Mouse (Mus musculus): ENCODE measurements around the gene Snu13. TPM values are rescaled to one million over a fixed set of nuclear protein-coding genes. Genes with fewer than 3 reads are reported as not detected.

Snu13 gene
- total RNA-seq, 2 experiments from 2014 or later, result 40.3 to 46.7 TPM

DNA sequence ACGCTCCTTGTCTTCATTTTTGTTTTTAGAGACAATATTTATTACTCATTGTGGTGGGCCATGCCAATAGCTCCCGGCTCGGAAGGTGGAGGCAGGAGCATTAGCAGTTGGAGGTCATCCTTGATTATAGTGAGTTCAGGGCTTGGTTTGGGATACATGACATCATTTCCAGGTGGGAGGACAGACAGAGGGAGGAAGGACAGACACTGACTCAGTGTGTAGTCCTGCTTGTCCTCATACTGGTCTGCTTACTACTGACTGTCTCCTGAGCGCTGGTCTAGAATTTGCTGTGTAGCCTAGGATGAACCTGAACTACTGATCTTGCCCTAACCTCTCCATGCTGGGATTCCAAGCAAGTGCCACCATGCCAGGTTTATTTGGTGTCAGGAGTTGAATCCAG lies 13.6 kb downstream of the Snu13 start, which contains the start of gene Desi1:
TSS of gene Desi1 (minus strand) at position 101 of the 400 bp plus-strand sequence.
- intact Hi-C loops (cut with DNase I; ENCODE audit: low total_unique reads), result no loop called here
- no peak for DNase-seq

DNA sequence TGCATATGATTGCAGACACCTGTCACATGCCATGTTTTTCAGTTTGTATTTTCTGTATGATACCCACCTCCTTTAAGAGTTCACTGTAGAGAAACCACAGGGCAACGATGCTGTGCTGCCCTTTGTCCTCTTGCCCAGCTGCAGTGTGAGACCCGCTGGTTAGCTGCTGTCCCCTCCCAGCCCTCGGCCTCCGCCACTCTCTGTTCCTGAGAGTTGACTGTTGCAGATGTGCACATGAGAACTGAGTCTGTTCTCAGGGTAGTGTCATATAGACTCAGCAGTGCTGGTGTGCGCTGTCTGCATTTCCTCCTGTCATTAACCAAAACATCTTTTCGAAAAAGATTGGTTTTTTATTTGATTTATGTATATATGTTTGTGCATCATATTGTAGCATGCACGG lies 15.0 kb downstream of the Snu13 start:
- DNase-seq, result no peak
- intact Hi-C loops (cut with DNase I; ENCODE audit: low total_unique reads), result no loop called here

DNA sequence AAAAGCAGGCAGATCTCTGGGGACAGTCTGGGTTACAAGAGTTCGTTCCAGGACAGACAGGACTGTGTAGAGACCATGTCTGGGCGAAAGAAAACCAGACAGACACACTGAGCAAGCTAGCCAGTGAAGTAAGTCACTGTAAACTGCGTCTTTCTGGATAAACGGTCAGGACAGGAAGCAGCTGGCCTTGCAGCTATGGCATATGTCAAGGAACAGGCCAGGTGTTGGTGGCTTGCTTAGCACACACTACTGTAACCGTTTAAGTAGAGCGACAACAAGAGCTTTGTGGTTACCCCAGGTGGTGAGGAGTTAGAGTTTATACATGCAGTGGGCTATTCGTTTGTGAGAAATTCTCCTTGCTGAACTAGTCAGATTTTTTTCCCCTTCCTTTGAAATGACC lies 19.7 kb downstream of the Snu13 start:
- intact Hi-C loops (cut with DNase I; ENCODE audit: low total_unique reads), result no loop called here

DNA sequence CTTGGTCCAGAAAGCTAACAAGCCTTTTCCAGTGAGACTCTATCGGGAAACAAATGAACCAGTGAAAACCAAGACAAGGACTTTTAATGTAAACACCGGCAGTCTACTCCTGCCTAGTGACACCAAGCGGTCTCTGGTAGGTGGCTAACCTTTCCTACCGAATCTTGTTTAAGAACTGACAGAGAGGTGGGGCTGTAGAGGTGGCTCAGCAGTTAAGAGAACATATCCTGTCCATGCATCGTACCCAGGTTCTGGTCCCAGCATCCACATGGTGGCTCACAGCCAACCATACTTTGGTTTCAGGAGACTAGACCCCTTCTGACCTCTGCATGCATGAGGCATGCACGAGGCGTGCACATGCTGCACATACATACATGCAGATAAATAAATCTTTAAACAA lies 20.1 kb downstream of the Snu13 start:
- no peak for DNase-seq
- intact Hi-C loops (cut with DNase I; ENCODE audit: low total_unique reads), result no loop called here

More for the DNA sequence above, 19.7 kb downstream of the Snu13 start:
- no peak for DNase-seq

DNA sequence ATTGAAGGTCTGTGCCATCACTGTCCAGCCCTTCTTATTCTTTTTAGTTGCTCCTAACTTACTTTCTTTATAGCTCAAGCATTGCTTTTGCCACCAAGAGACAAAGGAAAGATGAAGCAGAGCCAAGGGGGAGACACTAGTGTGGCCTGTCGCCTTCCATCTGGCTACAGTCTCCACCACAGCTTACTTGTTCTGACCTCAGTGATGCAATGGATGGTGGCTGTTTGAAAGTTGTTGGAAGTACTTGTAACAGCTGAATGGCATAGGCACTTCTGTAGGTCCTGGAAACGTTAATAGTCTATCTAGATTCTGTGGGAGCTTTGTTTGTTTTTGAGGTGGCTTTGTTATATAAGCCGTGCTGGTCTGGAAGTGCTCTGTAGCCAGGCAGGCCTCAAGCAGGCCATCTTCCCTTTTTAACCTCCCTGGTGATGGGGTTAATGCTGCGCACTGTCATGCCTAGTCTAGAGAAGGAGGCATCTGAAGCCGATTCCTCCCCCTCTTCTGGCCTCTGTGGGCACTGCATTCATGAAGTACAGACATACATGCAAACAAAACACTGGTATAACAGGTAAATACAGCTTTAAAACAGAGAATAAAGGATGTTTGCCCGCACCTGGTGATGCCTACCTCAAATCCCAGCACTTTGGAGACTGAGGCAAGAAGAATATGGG lies 23.3 kb downstream of the Snu13 start:
- intact Hi-C loops (cut with DNase I; ENCODE audit: low total_unique reads), result no loop called here

DNA sequence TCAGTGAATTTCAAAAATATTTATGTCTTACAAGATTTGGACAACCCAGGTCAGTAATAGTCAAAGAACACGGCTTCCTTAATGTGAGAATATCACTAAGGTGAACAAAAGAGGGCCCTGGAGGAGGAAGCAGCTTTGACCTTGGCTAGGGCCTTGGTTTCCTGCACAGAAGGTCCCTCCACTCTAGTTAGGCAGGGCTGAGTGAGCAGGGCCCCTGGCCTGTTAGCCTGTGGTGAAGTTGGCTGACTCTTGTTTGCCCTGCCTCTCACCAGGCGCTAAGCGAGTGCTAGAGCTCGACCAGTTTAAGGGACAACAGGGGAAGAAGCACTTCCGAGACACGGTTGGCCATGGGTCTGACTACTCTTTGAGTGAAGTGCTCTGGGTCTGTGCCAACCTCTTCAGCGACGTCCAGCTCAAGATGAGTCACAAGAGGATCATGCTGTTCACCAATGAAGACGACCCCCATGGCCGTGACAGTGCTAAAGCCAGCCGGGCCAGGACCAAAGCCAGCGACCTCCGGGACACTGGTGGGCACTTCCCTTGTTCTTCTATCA lies 24.8 kb downstream of the Snu13 start:
- intact Hi-C loops (cut with DNase I; ENCODE audit: low total_unique reads), result no loop called here
- peak; percentile 6 for DNase-seq

More for the DNA sequence above, 23.3 kb downstream of the Snu13 start:
- no peak for DNase-seq

DNA sequence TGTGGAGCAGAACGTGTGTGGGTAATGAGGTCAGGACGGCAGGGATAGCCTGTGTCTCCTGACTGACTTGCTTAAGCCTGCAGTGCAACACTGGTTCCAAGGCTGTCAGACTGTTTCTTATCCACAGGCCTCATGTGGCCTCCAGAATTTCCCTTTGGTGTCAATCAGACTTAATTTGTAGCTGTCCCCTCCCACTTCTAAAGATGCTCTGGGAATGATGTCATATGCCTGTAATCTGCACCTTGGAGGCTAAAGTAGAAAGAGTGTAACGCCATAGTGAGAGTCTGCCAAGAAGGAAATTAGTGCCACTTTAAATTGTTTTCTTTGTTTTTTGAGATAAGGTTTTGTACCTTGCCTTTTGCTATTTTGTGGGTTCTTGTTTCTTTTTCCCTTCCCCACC lies 28.1 kb downstream of the Snu13 start:
- intact Hi-C loops (cut with DNase I; ENCODE audit: low total_unique reads), result no loop called here
- no peak for DNase-seq

DNA sequence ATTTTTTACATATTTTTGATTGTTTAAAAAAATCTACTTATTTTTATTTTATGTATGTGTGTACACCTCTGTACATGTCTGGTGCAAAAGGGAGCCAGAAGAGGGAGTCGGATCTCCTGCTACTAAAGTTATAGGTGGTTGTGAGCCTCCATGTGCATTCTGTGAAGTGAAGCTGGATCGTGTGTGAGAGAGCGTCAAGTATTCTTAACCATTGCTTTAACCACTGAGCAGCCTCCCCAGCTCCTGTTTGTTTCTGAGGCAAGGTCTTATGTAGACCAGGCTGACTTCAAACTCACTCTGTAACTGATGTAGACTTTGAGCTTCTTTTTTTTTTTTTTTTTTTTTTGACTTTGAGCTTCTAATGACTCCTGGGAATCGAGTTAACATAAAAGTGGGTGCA lies 29.9 kb downstream of the Snu13 start:
- DNase-seq, result no peak
- intact Hi-C loops (cut with DNase I; ENCODE audit: low total_unique reads), result no loop called here

DNA sequence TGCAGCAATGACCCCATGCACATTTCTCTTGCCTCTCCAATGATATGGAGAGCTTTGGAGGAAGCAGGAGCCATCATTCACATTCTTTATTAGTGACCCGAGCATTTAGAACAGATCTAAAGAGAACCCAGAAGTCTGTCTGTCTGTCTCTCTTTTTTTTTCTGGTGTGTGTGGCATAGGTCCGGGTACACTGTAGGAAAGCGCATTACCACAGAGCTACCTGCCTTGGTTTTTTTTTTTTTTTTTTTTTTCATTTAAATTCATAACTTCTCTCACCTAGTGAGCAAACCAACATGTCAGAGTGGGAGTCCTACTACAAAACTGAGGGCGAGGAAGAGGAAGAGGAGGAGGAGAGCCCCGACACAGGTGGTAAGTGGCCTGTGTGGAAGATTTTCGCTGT lies 30.6 kb downstream of the Snu13 start:
- intact Hi-C loops (cut with DNase I; ENCODE audit: low total_unique reads), result no loop called here
- DNase-seq, result no peak

DNA sequence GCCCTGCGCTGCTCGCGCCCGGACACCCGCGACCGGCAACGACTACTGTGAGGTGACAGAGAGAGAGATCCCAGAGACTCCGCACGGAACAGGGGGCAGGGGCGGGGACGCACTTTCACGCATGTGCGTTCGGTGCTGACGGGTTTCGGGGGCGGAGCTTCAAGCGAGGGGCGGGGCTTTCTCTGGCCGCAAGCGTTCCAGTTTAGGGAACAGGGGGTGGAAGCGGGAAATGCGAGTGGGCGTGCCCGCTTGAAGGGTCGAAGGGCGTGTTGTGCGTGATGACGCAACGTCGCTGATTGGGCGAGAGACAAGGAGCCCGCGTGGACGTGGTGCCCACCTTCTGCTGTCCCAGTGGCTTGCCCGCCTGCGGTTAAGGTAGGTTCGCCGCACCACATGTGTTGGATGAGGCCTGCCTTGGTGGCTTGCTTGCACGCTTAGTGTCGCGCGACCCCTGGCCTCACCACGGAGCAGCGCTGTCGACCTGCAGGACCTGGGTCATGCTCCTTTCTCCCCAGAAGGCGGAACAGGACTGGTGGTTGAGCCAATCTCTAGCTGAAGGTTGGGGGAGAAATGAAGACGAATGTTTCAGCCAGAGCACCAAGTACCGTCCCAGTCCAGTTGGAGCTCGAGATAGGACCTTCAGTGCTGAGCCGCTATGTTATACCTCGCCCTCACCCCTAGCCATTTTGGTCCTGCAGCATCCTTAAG lies 31.1 kb downstream of the Snu13 start:
- intact Hi-C loops (cut with DNase I; ENCODE audit: low total_unique reads), result no loop called here
- peak; percentile 99 for DNase-seq

DNA sequence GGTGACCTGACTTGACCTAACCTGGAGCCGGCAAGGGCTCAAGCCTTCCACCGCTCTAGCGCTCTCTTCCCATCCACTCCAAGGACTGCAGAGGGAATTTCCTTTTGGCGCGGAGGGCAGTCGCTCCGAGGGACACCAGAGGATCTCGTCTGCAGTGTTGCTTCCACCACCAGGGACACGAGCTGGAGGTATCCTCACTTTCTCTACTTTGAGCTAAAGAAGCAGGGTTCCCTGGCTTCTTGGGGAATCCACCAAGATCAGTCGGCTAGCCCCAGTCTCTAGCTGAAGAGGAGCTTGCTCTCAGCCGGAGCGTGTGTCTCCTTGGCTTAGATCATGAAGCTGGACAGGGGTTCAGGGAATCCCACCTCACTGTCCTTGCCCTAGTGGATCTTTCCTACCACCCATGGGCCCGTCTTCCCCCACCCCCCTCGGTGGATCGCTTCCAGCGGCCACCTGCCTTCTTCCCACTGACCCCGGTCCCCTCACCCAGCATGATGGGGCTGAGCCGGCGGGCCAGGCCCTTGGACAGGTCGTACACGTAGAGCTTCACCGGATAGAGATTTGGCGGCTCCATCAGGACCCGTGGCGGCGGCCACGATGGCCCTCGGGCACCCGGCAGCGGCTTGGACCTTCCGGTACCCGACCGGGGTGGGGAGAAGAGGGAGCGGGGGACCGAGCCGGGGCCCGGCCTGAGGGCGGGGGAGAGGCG lies 31.9 kb downstream of the Snu13 start:
- DNase-seq, result peak; percentile 29
- intact Hi-C loops (cut with DNase I; ENCODE audit: low total_unique reads), result no loop called here

DNA sequence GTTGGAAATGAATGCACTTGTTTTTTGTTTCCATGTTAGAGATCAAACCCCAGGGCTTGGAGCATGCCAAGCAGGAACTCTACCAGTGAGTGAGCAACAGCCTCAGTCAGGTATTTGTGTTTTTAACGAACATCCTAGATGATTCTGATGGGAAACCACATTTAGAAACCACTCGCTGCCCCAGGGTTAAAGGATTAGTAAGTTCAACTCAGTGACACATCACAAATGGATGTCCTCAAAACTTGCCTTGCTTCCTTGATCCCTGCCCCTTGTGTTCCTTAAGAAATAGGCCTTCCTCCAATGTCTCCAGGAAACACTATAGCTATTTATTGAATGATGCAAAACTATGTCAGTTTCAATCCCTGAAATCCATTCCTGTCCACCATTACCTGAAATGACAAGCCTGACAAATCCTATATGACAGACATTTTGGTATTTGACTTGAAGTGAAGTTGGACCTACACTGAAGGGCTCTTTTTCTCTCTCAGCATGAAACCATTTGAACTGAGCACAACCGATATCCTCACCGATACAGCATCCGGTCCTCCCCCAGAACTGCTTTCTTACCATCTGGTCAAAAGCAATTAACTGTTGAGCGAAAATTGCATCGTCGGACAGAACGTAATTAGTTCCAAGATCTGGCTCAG lies 32.5 kb downstream of the Snu13 start:
- no peak for DNase-seq
- intact Hi-C loops (cut with DNase I; ENCODE audit: low total_unique reads), result no loop called here

DNA sequence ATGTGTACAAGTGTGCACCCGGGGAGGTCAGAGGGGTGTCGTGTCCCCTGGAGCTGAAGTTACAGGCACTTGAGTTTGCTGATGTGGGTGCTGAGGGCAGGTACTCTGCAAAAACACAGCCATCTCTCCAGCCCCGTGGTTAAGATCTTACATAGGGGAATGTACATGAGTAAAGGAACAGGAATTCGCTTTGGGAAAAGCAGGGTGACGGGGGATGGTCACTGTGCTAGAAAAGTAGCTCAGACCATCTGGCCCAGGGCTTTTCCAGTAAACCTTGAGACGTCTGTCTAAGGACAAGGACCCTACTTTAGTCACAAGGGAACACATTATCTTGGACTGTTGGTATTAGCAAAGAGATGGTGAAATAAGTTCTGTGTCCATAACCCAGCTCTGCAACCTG lies 35.5 kb downstream of the Snu13 start:
- DNase-seq, result no peak

DNA sequence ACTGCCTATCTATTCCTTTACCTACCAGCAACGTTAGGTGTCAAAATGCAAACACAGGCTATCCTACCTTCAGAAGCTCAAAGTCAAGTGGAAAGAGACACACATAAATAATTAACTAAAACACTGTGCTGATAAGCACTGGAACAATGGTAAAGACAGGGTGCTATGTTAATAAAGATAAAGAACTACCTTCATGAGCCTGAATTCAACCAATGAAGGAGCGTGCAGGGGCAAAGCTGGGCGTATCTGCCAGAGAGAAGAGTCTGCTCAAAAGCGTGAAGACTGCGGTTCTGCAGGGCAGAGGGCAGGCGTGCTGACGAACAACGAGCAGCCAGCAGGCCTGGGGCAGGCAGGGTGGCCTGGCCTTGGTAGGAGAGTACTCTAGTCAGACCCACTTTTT lies 43.1 kb downstream of the Snu13 start:
- no peak for DNase-seq
- intact Hi-C loops (cut with DNase I; ENCODE audit: low total_unique reads), result no loop called here

More for the DNA sequence above, 35.5 kb downstream of the Snu13 start:
- intact Hi-C loops (cut with DNase I; ENCODE audit: low total_unique reads), result no loop called here

DNA sequence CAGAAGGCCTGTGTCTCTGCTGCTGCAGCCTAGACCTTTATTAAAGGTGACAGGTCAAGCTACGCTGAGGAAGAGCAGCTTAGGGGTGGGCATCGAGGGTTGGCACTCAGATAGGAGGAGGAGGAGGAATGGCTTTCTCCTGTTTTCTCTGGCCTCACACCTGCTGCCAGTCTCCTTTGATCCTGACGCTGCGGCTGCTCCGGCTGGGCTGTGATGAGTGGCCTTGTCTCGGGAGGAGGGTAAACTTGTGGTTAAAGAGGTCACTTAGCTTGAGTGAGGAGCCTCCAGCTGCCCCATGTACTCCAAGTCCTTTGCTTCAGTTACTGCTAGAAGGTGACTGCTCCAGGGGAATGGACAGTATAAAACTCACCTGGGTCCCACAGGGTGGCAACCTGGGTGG lies 53.4 kb downstream of the Snu13 start:
- intact Hi-C loops (cut with DNase I; ENCODE audit: low total_unique reads), result loop anchor here (5.0 kb wide), 1 partner anchor 37 kb away; no protein-coding TSS in a partner anchor

DNA sequence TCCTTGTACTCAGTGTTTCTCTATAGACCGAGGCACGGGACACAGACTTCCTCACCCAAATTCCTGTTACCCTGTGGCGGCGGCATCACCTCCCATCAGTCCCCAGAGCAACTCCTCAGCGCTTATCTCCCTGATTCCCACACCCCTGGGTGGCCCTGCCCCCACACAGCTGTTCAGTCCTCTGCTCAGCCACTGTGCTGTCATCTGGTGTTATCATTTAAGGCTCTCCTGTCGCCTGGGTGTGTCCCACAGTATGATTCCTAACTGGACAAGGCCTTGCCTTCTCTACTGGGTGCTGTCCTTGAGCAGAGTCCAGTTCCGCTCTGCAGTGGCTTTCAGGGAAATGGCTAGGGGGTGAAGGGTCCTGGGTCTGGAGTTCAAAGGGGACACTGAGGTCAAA lies 56.8 kb downstream of the Snu13 start:
- no peak for DNase-seq
- intact Hi-C loops (cut with DNase I; ENCODE audit: low total_unique reads), result loop anchor here (5.0 kb wide), 1 partner anchor 33 kb away; no protein-coding TSS in a partner anchor

More for the DNA sequence above, 53.4 kb downstream of the Snu13 start:
- no peak for DNase-seq

All from gastrocnemius, postnatal 14 days (tissue).